Mouse (Mus musculus) heart, postnatal 0 days (tissue): ENCODE measurements around the gene Fryl. TPM values are rescaled to one million over a fixed set of nuclear protein-coding genes. Genes with fewer than 3 reads are reported as not detected.
A peak's percentile ranks its signal among the peaks of the same experiment; 100 is the strongest.

ENCODE experiments used
- ATAC-seq: fragments of 200-750 bp; cut with Nextera tagmentation; 2 replicates; pipeline ENCODE4 v1.8.0; 2017; ENCODE audit warnings: low read depth, moderate number of reproducible peaks, moderate library complexity; ENCODE audit not compliant: insufficient read depth
- DNase-seq: peaks from one replicate; pipeline ENCODE4 v3.0.0-alpha.2; 2016; ENCODE audit warnings: low spot score
- H3K27ac ChIP-seq: fragments of 300-500 bp; sonication (generic); 2 replicates; pipeline ENCODE4 v1.5.1; 2014; ENCODE audit warnings: low read depth, mild to moderate bottlenecking
- H3K27me3 ChIP-seq: fragments of 300-500 bp; sonication (generic); 2 replicates; pipeline ENCODE4 v1.6.1; 2014; ENCODE audit warnings: low read length, mixed read lengths; ENCODE audit not compliant: control insufficient read depth, insufficient read depth
- H3K36me3 ChIP-seq: fragments of 300-500 bp; sonication (generic); replicated peaks from 2 replicates; pipeline ENCODE4 v1.6.1; 2014; ENCODE audit warnings: low read length, mixed read lengths; ENCODE audit not compliant: control insufficient read depth, insufficient read depth
- H3K4me1 ChIP-seq: fragments of 300-500 bp; sonication (generic); 2 replicates; pipeline ENCODE4 v1.6.1; 2014; ENCODE audit warnings: antibody characterized with exemption; ENCODE audit not compliant: control insufficient read depth, insufficient read depth
- H3K4me2 ChIP-seq: fragments of 300-500 bp; sonication (generic); 2 replicates; pipeline ENCODE4 v1.6.1; 2014; ENCODE audit warnings: low read depth, mild to moderate bottlenecking, low read length, moderate library complexity
- H3K4me3 ChIP-seq: fragments of 300-500 bp; sonication (generic); 2 replicates; pipeline ENCODE4 v1.5.1; 2014; ENCODE audit warnings: low read depth, low read length
- H3K9ac ChIP-seq: fragments of 300-500 bp; sonication (generic); replicated peaks from 2 replicates; pipeline ENCODE4 v1.6.1; 2014; ENCODE audit warnings: low read depth, low read length, mixed read lengths
- H3K9me3 ChIP-seq: fragments of 300-500 bp; sonication (generic); replicated peaks from 2 replicates; pipeline ENCODE4 v1.6.1; 2016; ENCODE audit warnings: low read length; ENCODE audit not compliant: control insufficient read depth
- CTCF ChIP-seq: IDR thresholded peaks from 2 replicates; pipeline ENCODE4 v1.5.1; 2016; ENCODE audit warnings: antibody characterized with exemption, control low read depth, low read depth
- EP300 ChIP-seq: IDR thresholded peaks from 2 replicates; pipeline ENCODE4 v1.6.1; 2016; ENCODE audit warnings: antibody characterized with exemption, low read depth
- WGBS: fragments of 180-500 bp; shearing (Covaris S2); extraction: QIAGEN DNeasy Blood & Tissue Kit; methylation state at CpG from one replicate; pipeline ENCODE4 v1.1.7; 2014; 5-methylcytosine and 5-hydroxymethylcytosine counted together
- polyA plus RNA-seq: library from polyadenylated mRNA; unstranded; fragments of >200 nt; fragmentation: Nextera tagmentation; extraction: Ambion mirVana; gene quantifications from 2 replicates; pipeline ENCODE4 v1.2.1, GENCODE M21; 2015
- total RNA-seq: library from RNA; depleted of rRNA; stranded (reverse); fragments of >200 nt; gene quantifications from 2 replicates; pipeline ENCODE4 v1.2.3, GENCODE M21; 2014; ENCODE audit warnings: low replicate concordance

The Fryl gene
- total and polyA plus RNA-seq, 2 experiments from 2014 or later: 19.3 to 43.0 TPM

GRCm38 (mm10) chr5:73284046-73284445 is 27.6 kb upstream of the Fryl start:
- no peak overlapping the region for H3K9ac ChIP-seq
- H3K4me3 ChIP-seq: no peak overlapping the region
- no peaks in the 10 kb centered on the region for H3K9me3 ChIP-seq
- no peak for DNase-seq
- TF ChIP-seq EP300 (no peak), CTCF (no peak)
- no peaks in the 10 kb centered on the region for H3K27me3 ChIP-seq
- no peak overlapping the region for H3K4me2 ChIP-seq
- no peaks in the 10 kb centered on the region for H3K36me3 ChIP-seq
- H3K4me1 ChIP-seq: 0 out of 2 replicates have a peak, but pooled peaks cover 4% of the 10 kb centered on the region
- H3K27ac ChIP-seq: no peak overlapping the region
- ATAC-seq: no peak

GRCm38 (mm10) chr5:73280567-73280850 is 24.1 kb upstream of the Fryl start:
- TF ChIP-seq CTCF (no peak), EP300 (no peak)
- Histone ChIP-seq H3K9ac (no peak overlapping the region), H3K27ac (peak overlapping the region; percentile 32; the same call in 1 of the 2 replicates), H3K4me2 (no peak overlapping the region), H3K36me3 (no peaks in the 10 kb centered on the region), H3K9me3 (no peaks in the 10 kb centered on the region), H3K4me3 (no peak overlapping the region), H3K4me1 (0 out of 2 replicates have a peak, but pooled peaks cover 4% of the 10 kb centered on the region), H3K27me3 (no peaks in the 10 kb centered on the region)
- DNase-seq (no peak), ATAC-seq (no peak)
- WGBS: 56% methylated on average over 4 of the region's 4 CpGs

- Histone ChIP-seq H3K27me3 (no peaks in the 10 kb centered on the region), H3K9ac (no peak overlapping the region), H3K4me1 (0 out of 2 replicates have a peak, but pooled peaks cover 4% of the 10 kb centered on the region), H3K4me2 (peak overlapping the region; percentile 19; the same call in 1 of the 2 replicates), H3K4me3 (no peak overlapping the region), H3K9me3 (no peaks in the 10 kb centered on the region), H3K27ac (peak overlapping the region; percentile 80), H3K36me3 (no peaks in the 10 kb centered on the region)
- WGBS: 32% methylated on average over 4 of the region's 4 CpGs
- TF ChIP-seq CTCF (no peak), EP300 (no peak)
- ATAC-seq: peak; percentile 39
- DNase-seq: peak; percentile 63
Measured at GRCm38 (mm10) chr5:73279732-73280566, 23.5 kb upstream of the Fryl start.

DNA sequence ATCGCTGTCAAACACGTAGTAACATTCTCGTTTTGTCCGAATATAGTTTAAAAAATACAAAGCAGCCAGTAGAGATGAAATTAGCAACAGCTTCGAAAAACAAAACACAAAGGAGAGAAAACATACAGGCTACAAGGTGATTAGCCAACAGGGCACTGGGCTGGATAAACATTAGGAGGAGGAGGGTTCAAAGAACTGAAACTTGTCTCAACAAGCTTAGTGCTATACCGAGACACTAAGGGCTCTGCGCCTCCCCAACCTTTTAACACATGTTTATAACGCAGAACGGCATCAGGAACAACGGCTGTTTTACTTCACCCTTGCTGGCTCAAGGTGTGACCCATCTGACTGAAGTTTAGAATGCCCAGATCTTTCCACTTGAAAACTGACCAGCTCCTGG is 22.8 kb upstream of the Fryl start:
- no peaks in the 10 kb centered on the region for H3K27me3 ChIP-seq

GRCm38 (mm10) chr5:73274941-73275340 is 18.5 kb upstream of the Fryl start:
- 73% methylated on average over 2 of the region's 2 CpGs for WGBS
- Histone ChIP-seq H3K27me3 (no peaks in the 10 kb centered on the region), H3K4me2 (no peak overlapping the region), H3K27ac (no peak overlapping the region), H3K9me3 (no peaks in the 10 kb centered on the region), H3K4me3 (no peak overlapping the region), H3K36me3 (no peaks in the 10 kb centered on the region), H3K4me1 (peaks cover 17% of the 10 kb centered on the region), H3K9ac (no peak overlapping the region)
- TF ChIP-seq CTCF (no peak), EP300 (no peak)
- ATAC-seq (no peak), DNase-seq (no peak)

More for the DNA sequence above, 22.8 kb upstream of the Fryl start:
- H3K4me1 ChIP-seq: 0 out of 2 replicates have a peak, but pooled peaks cover 4% of the 10 kb centered on the region
- H3K4me2 ChIP-seq: peak overlapping the region; percentile 19; the same call in 1 of the 2 replicates
- no peak overlapping the region for H3K9ac ChIP-seq
- no peak for ATAC-seq
- no peaks in the 10 kb centered on the region for H3K9me3 ChIP-seq
- H3K36me3 ChIP-seq: no peaks in the 10 kb centered on the region
- no peak overlapping the region for H3K4me3 ChIP-seq
- H3K27ac ChIP-seq: peak overlapping the region; percentile 80
- TF ChIP-seq CTCF (no peak), EP300 (no peak)
- DNase-seq: no peak
- WGBS: 49% methylated on average over 10 of the region's 10 CpGs
